Mouse (Mus musculus) cerebellum, postnatal 36 days (tissue): Measurements from ENCODE around the gene Gm20850.
"Not testable (repeated sequence)": the region's sequence is repeated elsewhere in the genome, so short reads cannot be mapped to it uniquely, and the experiment has no call there.

Experiments used
- DNase-seq, 2 experiments: peaks; one replicate each; pipeline ENCODE4 v3.0.0; 2021 to 2022; ENCODE audit warnings: mixed read lengths in 2 of 2

The Gm20850 gene

DNA sequence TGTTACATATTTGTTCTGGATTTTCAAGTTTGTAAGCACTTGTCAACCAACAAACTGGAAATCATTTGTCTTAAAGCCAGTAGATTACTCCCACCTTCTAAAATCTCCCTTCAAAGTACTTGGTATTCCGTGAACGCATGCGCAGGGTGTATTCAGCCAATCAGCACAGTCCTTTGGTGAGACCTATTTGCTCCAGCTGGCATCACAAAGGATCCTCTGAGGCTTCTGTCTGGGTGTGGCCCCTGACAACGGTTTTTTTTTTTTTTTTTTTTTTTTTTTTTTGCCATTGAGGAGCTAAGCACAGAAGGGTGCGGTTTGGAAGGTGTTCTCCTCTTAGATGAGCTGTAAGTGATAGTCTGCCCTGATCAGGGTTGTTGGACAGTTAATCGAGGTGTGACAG lies at the start of gene Gm20850:
Gene Gm20850, plus strand, starts transcription at position 301 of the 400 bp plus-strand sequence.
- not testable (repeated sequence) for DNase-seq
